Mouse (Mus musculus): ENCODE measurements around the gene Pnpla8.

DNA sequence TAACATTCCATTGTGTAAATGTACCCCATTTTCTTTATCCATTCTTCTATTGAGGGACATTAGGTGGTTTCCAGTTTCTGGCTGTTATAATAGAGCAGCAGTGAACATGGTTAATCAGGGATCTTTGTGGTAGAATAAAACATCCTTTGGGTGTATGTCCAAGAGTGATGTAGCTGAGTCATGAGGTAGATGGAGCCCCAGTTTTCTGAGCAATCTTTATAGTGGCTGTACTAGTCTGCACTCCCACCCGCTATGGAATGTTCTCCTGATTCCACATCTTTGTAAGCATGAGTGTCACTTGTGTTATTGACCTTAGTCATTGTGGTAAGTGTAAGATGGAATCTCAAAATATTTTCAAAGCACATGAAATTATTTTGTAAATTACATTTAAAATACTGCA lies 82.8 kb downstream of the Pnpla8 start:
- TF ChIP-seq POLR2A (IDR thresholded peaks at IDR 0.05; ENCODE audit: low read depth, low read length) = no peak
- TF ChIP-seq CTCF (IDR thresholded peaks at IDR 0.05; ENCODE audit: borderline replicate concordance, insufficient read depth, low read length) = no peak
